Mouse (Mus musculus): ENCODE data around the gene Nt5m.

GRCm38 (mm10) chr11:59872124-59872523 is 32.9 kb downstream of the Nt5m start:
- TF ChIP-seq NELFE (IDR thresholded peaks at IDR 0.05; ENCODE audit: low read depth, low read length) (no peak), CTCF (IDR thresholded peaks at IDR 0.05 in 2 of 3, conservative IDR thresholded peaks at IDR 0.05 in 1 of 3; ENCODE audit: control insufficient read depth in 1 of 3, insufficient read depth in 1 of 3, low read depth in 2 of 3, low read length in 3 of 3, poor library complexity in 1 of 3, severe bottlenecking in 1 of 3) (no peak)

All from MEL (cell line).